Mouse (Mus musculus) layer of hippocampus, adult 9-11 months (tissue): ENCODE measurements around the gene Tcam1.

ENCODE experiments used
- DNase-seq: peaks from one replicate; pipeline ENCODE4 v3.0.0; 2022

Gene Tcam1

GRCm38 (mm10) chr11:106324858-106325257 is 48.4 kb downstream of the Tcam1 start:
- no peak for DNase-seq

GRCm38 (mm10) chr11:106325566-106326206 is 49.2 kb downstream of the Tcam1 start:
- DNase-seq: peak; percentile 17

- DNase-seq: no peak
Observed at GRCm38 (mm10) chr11:106326475-106326874, 50.0 kb downstream of the Tcam1 start.

GRCm38 (mm10) chr11:106328521-106328920 is 52.0 kb downstream of the Tcam1 start:
- DNase-seq: no peak

GRCm38 (mm10) chr11:106329128-106329527 is 52.7 kb downstream of the Tcam1 start:
- no peak for DNase-seq

GRCm38 (mm10) chr11:106329682-106330081 is 53.2 kb downstream of the Tcam1 start:
- peak; percentile 26 for DNase-seq

GRCm38 (mm10) chr11:106332458-106332857 is 56.0 kb downstream of the Tcam1 start:
- DNase-seq: no peak

- no peak for DNase-seq
Observed at GRCm38 (mm10) chr11:106334066-106334465, 57.6 kb downstream of the Tcam1 start.

- DNase-seq: no peak
Observed at GRCm38 (mm10) chr11:106338029-106338428, 61.6 kb downstream of the Tcam1 start.
